Mouse (Mus musculus): ENCODE measurements around the gene Tmem132d. TPM values are rescaled to one million over a fixed set of nuclear protein-coding genes. Genes with fewer than 3 reads are reported as not detected.

The Tmem132d gene
- polyA plus RNA-seq, 1 experiment from 2014 or later, result not detected

- no peaks in the 10 kb centered on the region for H3K36me3 ChIP-seq (ENCODE audit: control insufficient read depth, insufficient read depth, low read length)
- H3K4me2 ChIP-seq, result no peak overlapping the region
- DNase-seq (ENCODE audit: low spot score), result no peak
- no peak for ATAC-seq (replicated peaks; ENCODE audit: low FRiP score)
- WGBS, result 86% methylated on average over 11 of the region's 11 CpGs
- no peaks in the 10 kb centered on the region for H3K4me1 ChIP-seq (replicated peaks; ENCODE audit: control insufficient read depth, insufficient read depth, low read length)
- no peak overlapping the region for H3K9ac ChIP-seq (ENCODE audit: low read depth, low read length)
- no peak overlapping the region for H3K4me3 ChIP-seq (ENCODE audit: low read depth, low read length)
- no peaks in the 10 kb centered on the region for H3K9me3 ChIP-seq (ENCODE audit: control insufficient read depth, low read length)
- H3K27me3 ChIP-seq (replicated peaks; ENCODE audit: control insufficient read depth, insufficient read depth, low read length), result no peaks in the 10 kb centered on the region
- no peak overlapping the region for H3K27ac ChIP-seq (ENCODE audit: low read depth, low read length)
Observed at GRCm38 (mm10) chr5:127914157-127914556, 518.7 kb downstream of the Tmem132d start.

- no peak overlapping the region for H3K4me3 ChIP-seq (ENCODE audit: low read depth, low read length)
- 51% methylated on average over 3 of the region's 3 CpGs for WGBS
- H3K4me2 ChIP-seq, result no peak overlapping the region
- no peak for DNase-seq (ENCODE audit: low spot score)
- ATAC-seq (replicated peaks; ENCODE audit: low FRiP score), result no peak
- no peaks in the 10 kb centered on the region for H3K36me3 ChIP-seq (ENCODE audit: control insufficient read depth, insufficient read depth, low read length)
- no peaks in the 10 kb centered on the region for H3K27me3 ChIP-seq (replicated peaks; ENCODE audit: control insufficient read depth, insufficient read depth, low read length)
- H3K4me1 ChIP-seq (replicated peaks; ENCODE audit: control insufficient read depth, insufficient read depth, low read length), result no peaks in the 10 kb centered on the region
- no peaks in the 10 kb centered on the region for H3K9me3 ChIP-seq (ENCODE audit: control insufficient read depth, low read length)
- no peak overlapping the region for H3K27ac ChIP-seq (ENCODE audit: low read depth, low read length)
- H3K9ac ChIP-seq (ENCODE audit: low read depth, low read length), result no peak overlapping the region
Observed at GRCm38 (mm10) chr5:127911603-127912002, 521.3 kb downstream of the Tmem132d start.

GRCm38 (mm10) chr5:127910356-127910755 lies 522.5 kb downstream of the Tmem132d start:
- no peak overlapping the region for H3K27ac ChIP-seq (ENCODE audit: low read depth, low read length)
- no peaks in the 10 kb centered on the region for H3K4me1 ChIP-seq (replicated peaks; ENCODE audit: control insufficient read depth, insufficient read depth, low read length)
- H3K9ac ChIP-seq (ENCODE audit: low read depth, low read length), result no peak overlapping the region
- no peaks in the 10 kb centered on the region; the same call in 1 of the 2 replicates for H3K9me3 ChIP-seq (ENCODE audit: control insufficient read depth, low read length)
- ATAC-seq (replicated peaks; ENCODE audit: low FRiP score) (no peak), DNase-seq (ENCODE audit: low spot score) (no peak)
- no peaks in the 10 kb centered on the region for H3K36me3 ChIP-seq (ENCODE audit: control insufficient read depth, insufficient read depth, low read length)
- WGBS, result 46% methylated on average over 2 of the region's 2 CpGs
- no peak overlapping the region for H3K4me2 ChIP-seq
- H3K4me3 ChIP-seq (ENCODE audit: low read depth, low read length), result no peak overlapping the region
- no peaks in the 10 kb centered on the region for H3K27me3 ChIP-seq (replicated peaks; ENCODE audit: control insufficient read depth, insufficient read depth, low read length)

GRCm38 (mm10) chr5:127895176-127895575 lies 537.7 kb downstream of the Tmem132d start:
- Histone ChIP-seq H3K4me2 (no peak overlapping the region), H3K27me3 (replicated peaks; ENCODE audit: control insufficient read depth, insufficient read depth, low read length) (no peaks in the 10 kb centered on the region), H3K36me3 (ENCODE audit: control insufficient read depth, insufficient read depth, low read length) (no peaks in the 10 kb centered on the region), H3K9ac (ENCODE audit: low read depth, low read length) (no peak overlapping the region), H3K27ac (ENCODE audit: low read depth, low read length) (no peak overlapping the region), H3K4me1 (replicated peaks; ENCODE audit: control insufficient read depth, insufficient read depth, low read length) (no peaks in the 10 kb centered on the region), H3K9me3 (ENCODE audit: control insufficient read depth, low read length) (0 out of 2 replicates have a peak, but pooled peaks cover 2% of the 10 kb centered on the region), H3K4me3 (ENCODE audit: low read depth, low read length) (no peak overlapping the region)
- DNase-seq (ENCODE audit: low spot score) (no peak), ATAC-seq (replicated peaks; ENCODE audit: low FRiP score) (no peak)
- 70% methylated on average over 1 of the region's 1 CpGs for WGBS

GRCm38 (mm10) chr5:127885566-127886505 lies 547.0 kb downstream of the Tmem132d start:
- H3K4me1 ChIP-seq (replicated peaks; ENCODE audit: control insufficient read depth, insufficient read depth, low read length), result no peaks in the 10 kb centered on the region
- ATAC-seq (replicated peaks; ENCODE audit: low FRiP score) (no peak), DNase-seq (ENCODE audit: low spot score) (no peak)
- WGBS, result 87% methylated on average over 18 of the region's 18 CpGs
- peaks cover 13% of the 10 kb centered on the region for H3K9me3 ChIP-seq (ENCODE audit: control insufficient read depth, low read length)
- no peaks in the 10 kb centered on the region for H3K27me3 ChIP-seq (replicated peaks; ENCODE audit: control insufficient read depth, insufficient read depth, low read length)
- H3K4me2 ChIP-seq, result no peak overlapping the region
- no peak overlapping the region for H3K9ac ChIP-seq (ENCODE audit: low read depth, low read length)
- no peaks in the 10 kb centered on the region for H3K36me3 ChIP-seq (ENCODE audit: control insufficient read depth, insufficient read depth, low read length)
- H3K4me3 ChIP-seq (ENCODE audit: low read depth, low read length), result no peak overlapping the region
- no peak overlapping the region for H3K27ac ChIP-seq (ENCODE audit: low read depth, low read length)

GRCm38 (mm10) chr5:127883021-127883420 lies 549.9 kb downstream of the Tmem132d start:
- ATAC-seq (replicated peaks; ENCODE audit: low FRiP score), result no peak

GRCm38 (mm10) chr5:127874461-127874860 lies 558.4 kb downstream of the Tmem132d start:
- no peak for DNase-seq (ENCODE audit: low spot score)
- no peaks in the 10 kb centered on the region for H3K36me3 ChIP-seq (ENCODE audit: control insufficient read depth, insufficient read depth, low read length)
- no peak overlapping the region for H3K27ac ChIP-seq (ENCODE audit: low read depth, low read length)
- no peak overlapping the region for H3K4me2 ChIP-seq
- no peaks in the 10 kb centered on the region for H3K27me3 ChIP-seq (replicated peaks; ENCODE audit: control insufficient read depth, insufficient read depth, low read length)
- no peaks in the 10 kb centered on the region for H3K9me3 ChIP-seq (ENCODE audit: control insufficient read depth, low read length)
- 82% methylated on average over 6 of the region's 6 CpGs for WGBS
- no peaks in the 10 kb centered on the region for H3K4me1 ChIP-seq (replicated peaks; ENCODE audit: control insufficient read depth, insufficient read depth, low read length)
- no peak for ATAC-seq (replicated peaks; ENCODE audit: low FRiP score)
- no peak overlapping the region for H3K4me3 ChIP-seq (ENCODE audit: low read depth, low read length)
- H3K9ac ChIP-seq (ENCODE audit: low read depth, low read length), result no peak overlapping the region

More at GRCm38 (mm10) chr5:127883021-127883420, 549.9 kb downstream of the Tmem132d start:
- 59% methylated on average over 8 of the region's 10 CpGs for WGBS
- no peaks in the 10 kb centered on the region for H3K36me3 ChIP-seq (ENCODE audit: control insufficient read depth, insufficient read depth, low read length)
- H3K4me1 ChIP-seq (replicated peaks; ENCODE audit: control insufficient read depth, insufficient read depth, low read length), result no peaks in the 10 kb centered on the region
- no peak overlapping the region for H3K4me2 ChIP-seq
- H3K9ac ChIP-seq (ENCODE audit: low read depth, low read length), result no peak overlapping the region
- H3K4me3 ChIP-seq (ENCODE audit: low read depth, low read length), result no peak overlapping the region
- no peak for DNase-seq (ENCODE audit: low spot score)
- H3K27ac ChIP-seq (ENCODE audit: low read depth, low read length), result no peak overlapping the region
- H3K9me3 ChIP-seq (ENCODE audit: control insufficient read depth, low read length), result peaks cover 9% of the 10 kb centered on the region; the same call in 1 of the 2 replicates
- H3K27me3 ChIP-seq (replicated peaks; ENCODE audit: control insufficient read depth, insufficient read depth, low read length), result no peaks in the 10 kb centered on the region

- H3K4me1 ChIP-seq (replicated peaks; ENCODE audit: control insufficient read depth, insufficient read depth, low read length), result no peaks in the 10 kb centered on the region
- H3K4me3 ChIP-seq (ENCODE audit: low read depth, low read length), result no peak overlapping the region
- WGBS, result 84% methylated on average over 6 of the region's 6 CpGs
- H3K9me3 ChIP-seq (ENCODE audit: control insufficient read depth, low read length), result no peaks in the 10 kb centered on the region
- ATAC-seq (replicated peaks; ENCODE audit: low FRiP score), result no peak
- no peaks in the 10 kb centered on the region for H3K27me3 ChIP-seq (replicated peaks; ENCODE audit: control insufficient read depth, insufficient read depth, low read length)
- DNase-seq (ENCODE audit: low spot score), result no peak
- H3K4me2 ChIP-seq, result no peak overlapping the region
- H3K9ac ChIP-seq (ENCODE audit: low read depth, low read length), result no peak overlapping the region
- no peaks in the 10 kb centered on the region for H3K36me3 ChIP-seq (ENCODE audit: control insufficient read depth, insufficient read depth, low read length)
- H3K27ac ChIP-seq (ENCODE audit: low read depth, low read length), result no peak overlapping the region
Observed at GRCm38 (mm10) chr5:127865157-127865556, 567.7 kb downstream of the Tmem132d start.

- H3K27ac ChIP-seq (ENCODE audit: low read depth, low read length), result no peak overlapping the region
- DNase-seq (ENCODE audit: low spot score) (no peak), ATAC-seq (replicated peaks; ENCODE audit: low FRiP score) (no peak)
- no peaks in the 10 kb centered on the region for H3K4me1 ChIP-seq (replicated peaks; ENCODE audit: control insufficient read depth, insufficient read depth, low read length)
- no peak overlapping the region for H3K4me2 ChIP-seq
- H3K27me3 ChIP-seq (replicated peaks; ENCODE audit: control insufficient read depth, insufficient read depth, low read length), result no peaks in the 10 kb centered on the region
- no peaks in the 10 kb centered on the region for H3K36me3 ChIP-seq (ENCODE audit: control insufficient read depth, insufficient read depth, low read length)
- H3K9ac ChIP-seq (ENCODE audit: low read depth, low read length), result no peak overlapping the region
- no peaks in the 10 kb centered on the region for H3K9me3 ChIP-seq (ENCODE audit: control insufficient read depth, low read length)
- no peak overlapping the region for H3K4me3 ChIP-seq (ENCODE audit: low read depth, low read length)
- 58% methylated on average over 2 of the region's 2 CpGs for WGBS
Observed at GRCm38 (mm10) chr5:127859719-127860118, 573.2 kb downstream of the Tmem132d start.
